Mouse (Mus musculus): Measurements from ENCODE around the gene Gm17657.

Gene Gm17657

DNA sequence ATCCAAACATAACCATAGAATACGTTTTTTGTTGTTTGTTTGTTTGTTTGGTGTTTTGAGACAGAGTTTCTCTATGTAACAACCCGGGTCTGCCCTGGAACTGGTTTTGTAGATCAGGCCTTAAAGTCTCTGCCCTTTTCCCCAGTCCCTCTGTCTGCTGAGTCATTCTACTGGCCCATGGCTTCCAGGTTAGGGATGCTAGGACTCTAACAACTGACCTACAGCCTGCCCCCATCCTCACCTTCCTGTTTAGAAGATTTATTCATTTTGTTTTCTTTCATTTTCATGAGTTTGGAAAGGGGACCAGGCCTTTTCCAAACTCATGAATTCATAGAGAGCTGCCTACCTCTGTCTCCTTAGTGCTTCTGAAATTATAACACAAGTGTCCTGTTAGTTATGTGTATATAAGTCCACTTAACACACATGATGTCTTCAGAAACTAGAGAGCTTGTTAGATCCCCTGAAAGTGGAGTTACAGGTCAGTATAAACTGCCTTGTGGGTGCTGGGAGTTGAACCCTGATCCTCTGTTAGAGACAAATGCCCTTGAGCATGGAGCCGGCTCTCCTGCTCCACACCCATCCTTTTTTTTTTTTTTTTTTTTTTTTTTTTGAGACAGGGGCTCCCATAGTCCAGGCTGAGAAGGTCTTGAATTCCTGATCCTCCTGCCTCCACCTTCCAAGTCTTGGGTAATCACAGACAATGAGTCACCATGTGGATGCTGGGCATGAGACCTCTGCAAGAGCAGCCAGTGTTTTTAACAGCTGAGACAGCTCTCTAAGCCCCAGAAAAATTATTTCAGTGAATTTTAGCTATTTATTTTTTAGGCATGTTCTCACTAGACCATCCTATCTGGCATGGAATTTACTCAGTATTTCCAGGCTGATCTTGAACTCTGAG lies 63.9 kb downstream of the Gm17657 start:
- peak; percentile 58 for DNase-seq

- DNase-seq, result no peak
Observed at GRCm38 (mm10) chr17:29484431-29484830, 65.0 kb downstream of the Gm17657 start.

GRCm38 (mm10) chr17:29483282-29483681 lies 66.2 kb downstream of the Gm17657 start:
- no peak for DNase-seq

DNA sequence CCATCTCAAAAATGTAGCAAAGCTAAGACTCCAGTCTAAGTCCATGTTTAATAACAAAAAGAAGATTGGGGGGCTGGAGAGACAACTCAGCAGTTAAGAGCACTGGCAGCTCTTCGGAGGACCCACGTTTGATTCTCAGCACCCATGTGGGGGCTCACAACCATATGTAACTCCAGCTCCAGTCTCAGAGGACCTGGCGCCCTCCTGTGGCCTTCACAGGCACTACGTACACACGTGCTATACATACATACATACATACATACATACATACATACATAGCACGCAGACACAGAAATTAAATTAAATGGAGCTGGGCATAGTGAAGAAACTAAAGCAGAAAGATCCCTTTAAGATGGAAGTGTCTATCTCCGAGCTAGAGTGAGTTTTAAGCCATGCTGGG lies 66.8 kb downstream of the Gm17657 start:
- DNase-seq, result no peak

- peak; percentile 67 for DNase-seq
Observed at GRCm38 (mm10) chr17:29480256-29480655, 69.2 kb downstream of the Gm17657 start.

- DNase-seq, result no peak
Observed at GRCm38 (mm10) chr17:29478271-29478670, 71.2 kb downstream of the Gm17657 start.

DNA sequence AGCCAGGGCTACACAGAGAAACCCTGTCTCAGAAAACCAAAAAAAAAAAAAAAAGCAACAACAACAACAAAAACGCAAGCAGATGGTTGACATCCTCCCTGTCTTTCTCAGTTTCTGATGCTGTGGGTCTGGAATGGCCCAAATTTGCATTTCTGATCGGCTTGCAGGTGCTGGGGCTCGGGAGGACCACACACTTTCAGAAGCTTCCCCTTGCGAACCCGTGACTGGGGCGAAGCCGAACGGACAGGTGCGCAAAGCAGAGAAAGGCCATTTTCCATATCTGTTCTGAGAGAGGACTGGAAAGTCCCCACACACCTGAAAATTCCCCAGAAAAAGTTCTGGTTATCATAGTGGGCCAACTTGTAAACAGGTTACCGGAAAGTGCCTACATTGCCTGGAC lies 72.1 kb downstream of the Gm17657 start:
- DNase-seq, result no peak

GRCm38 (mm10) chr17:29476461-29476860 lies 73.0 kb downstream of the Gm17657 start:
- no peak for DNase-seq

DNA sequence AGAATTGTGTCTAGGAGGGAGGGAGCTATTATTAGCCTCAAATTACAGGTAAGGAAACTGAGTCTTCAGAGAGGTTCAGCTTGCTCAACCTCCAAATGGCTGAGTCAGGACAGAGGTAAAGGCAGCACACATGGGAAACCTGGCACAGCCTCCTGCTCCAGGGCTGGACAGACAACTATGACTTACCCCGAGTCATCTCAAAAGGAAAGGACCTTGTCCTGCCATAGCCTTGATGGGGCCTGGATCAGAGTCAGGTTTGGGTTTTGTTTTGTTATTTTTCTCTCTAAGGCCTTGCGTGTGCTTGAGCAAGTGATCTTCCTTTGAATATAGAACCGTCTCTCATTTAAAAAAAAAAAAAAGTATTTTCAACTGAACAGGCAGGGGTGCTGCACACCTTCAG lies 74.3 kb downstream of the Gm17657 start:
- DNase-seq, result no peak

DNA sequence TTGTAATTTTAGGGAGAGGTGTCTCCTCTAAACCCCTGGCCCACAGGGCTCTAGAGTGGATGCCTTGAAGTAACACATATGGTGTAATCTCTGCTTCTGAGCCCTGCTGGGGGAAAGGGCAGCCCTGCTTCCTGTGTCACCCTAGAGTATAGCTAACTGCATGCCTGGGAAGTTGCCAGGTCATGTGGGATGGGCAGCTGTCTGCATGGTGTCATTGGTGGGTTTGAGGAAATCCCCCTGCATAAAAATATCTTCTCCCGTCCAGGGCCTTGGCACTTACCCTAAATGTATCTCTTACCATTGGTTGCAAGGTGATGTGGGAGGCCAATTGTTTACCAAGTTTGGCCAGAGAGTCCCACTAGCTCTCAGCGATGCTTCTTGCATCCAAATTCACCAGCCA lies 75.4 kb downstream of the Gm17657 start:
- DNase-seq, result no peak

DNA sequence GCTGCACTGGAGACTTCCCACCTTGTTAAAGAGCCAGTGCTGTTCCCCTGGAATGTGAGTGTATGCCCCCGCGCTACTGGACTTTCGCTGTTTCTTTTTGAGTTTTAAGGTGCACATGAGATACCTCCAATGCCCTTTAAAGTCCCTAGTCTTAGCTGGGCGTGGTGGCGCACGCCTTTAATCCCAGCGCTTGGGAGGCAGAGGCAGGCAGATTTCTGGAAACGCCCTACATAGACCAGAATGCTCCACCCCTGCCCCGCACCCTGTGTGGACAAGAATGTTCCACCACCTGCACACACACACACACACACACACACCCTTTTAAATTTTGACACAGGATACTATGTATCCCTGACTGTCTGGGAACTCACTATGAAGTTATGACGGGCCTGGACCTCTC lies 76.0 kb downstream of the Gm17657 start:
- DNase-seq, result no peak

All from liver (tissue).